Mouse (Mus musculus) ES-Bruce4 (cell line): ENCODE data around the gene Abhd4.

Experiments
- CTCF ChIP-seq: IDR thresholded peaks from one replicate; pipeline ENCODE4 v1.8.1; 2011; ENCODE audit warnings: low read depth, low read length
- EP300 ChIP-seq: IDR thresholded peaks from 2 replicates; pipeline ENCODE4 v1.6.1; 2011; ENCODE audit warnings: low read depth, low read length; ENCODE audit not compliant: insufficient read depth
- POLR2A ChIP-seq: IDR thresholded peaks from one replicate; pipeline ENCODE4 v1.8.1; 2011; ENCODE audit warnings: low read length; ENCODE audit not compliant: insufficient read depth

- no peak for TF ChIP-seq CTCF
- no peak for TF ChIP-seq POLR2A
- peak; percentile 50; the same call in 1 of the 2 replicates for TF ChIP-seq EP300
Observed at GRCm38 (mm10) chr14:54224484-54225467, 29.2 kb upstream of the Abhd4 start.
